Mouse (Mus musculus): Measurements from ENCODE around the gene Arhgef28.

Gene Arhgef28

DNA sequence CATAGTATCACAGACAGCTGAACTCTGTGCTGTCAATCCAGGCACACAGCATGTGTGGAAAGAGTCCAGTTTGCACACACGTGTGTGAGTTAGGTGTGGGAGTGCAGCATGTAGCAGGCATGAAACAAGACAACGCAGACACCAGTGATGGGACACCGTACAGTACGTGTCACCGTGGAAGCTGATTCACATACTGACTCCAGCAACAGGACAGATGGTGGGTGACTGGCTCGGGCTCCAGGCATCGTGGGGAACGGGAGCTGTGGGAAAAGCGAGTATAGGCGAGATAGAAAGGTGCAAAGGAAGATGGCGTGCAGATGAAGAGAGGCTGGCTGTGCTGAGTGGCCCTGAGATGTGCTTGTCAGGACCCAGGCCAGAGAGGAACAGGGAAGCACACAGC is 23.9 kb downstream of the Arhgef28 start:
- DNase-seq, result no peak

DNA sequence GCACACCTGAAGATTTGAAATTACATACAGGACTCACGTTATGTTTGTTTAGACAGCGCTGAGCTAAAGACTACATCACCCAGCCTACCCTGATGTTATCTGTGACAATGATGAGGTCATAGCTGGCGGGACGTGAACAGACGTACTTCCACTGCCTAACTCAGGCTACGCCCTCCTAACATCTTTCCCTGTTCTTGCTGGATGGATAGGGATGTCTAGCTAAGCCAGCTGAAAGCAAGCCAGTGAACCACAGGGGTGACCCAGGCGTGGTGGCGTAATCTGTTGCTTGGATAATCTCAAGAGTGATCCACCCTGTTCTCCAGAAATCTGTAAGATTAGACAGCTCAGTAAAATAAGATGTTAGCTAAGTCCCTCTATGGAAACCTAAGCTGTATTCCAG is 25.6 kb downstream of the Arhgef28 start:
- DNase-seq, result no peak

DNA sequence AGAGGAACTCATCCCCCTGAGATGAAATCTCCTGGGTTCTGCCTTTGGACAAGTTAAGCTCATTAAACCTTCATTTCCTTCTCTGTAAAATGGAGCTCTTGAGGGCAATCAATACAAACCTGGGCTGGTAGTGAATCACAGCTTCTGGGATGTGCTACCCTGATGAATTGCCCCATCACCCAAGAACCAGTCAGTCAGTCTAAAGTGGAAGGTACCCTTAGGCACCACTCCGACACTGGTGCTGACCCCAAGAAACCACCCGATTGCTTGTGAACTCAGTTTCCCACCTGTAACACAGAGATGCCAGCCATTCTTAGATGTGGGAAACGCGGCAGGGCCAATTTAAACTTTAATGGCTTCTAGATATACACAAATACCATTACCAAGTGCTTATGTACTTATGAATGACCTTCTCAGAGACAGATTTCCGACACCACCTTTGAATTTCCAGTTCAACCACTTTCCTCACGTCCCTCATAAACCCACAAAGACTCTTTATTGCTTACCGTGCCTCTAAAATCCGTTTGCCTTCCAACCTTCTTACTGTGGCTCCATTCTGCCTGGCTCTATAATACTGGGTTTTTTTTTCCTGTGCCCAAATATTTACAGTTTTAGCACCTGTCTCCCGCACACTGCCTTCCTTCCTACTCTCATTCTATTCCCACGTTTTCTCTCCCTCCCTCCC is 30.8 kb downstream of the Arhgef28 start:
- no peak for DNase-seq

DNA sequence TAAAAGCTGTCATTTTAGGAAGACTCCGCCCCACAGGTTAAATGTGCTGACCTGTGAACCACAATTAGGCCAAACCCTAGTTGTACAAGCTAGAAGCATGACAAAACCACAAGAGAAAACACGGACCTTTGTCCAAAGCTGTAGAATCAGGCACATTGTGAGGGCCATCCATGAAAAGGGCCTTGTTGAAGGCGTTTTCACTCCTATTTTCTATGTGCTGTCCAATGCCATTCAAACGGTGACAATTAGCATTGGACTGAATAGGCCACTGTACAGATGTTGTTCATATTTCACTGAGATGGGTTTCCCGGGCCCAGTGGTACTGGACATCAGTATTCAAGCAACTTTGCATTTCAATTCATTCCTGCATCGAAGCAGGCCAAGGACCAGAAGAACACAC is 33.2 kb downstream of the Arhgef28 start:
- no peak for DNase-seq

DNA sequence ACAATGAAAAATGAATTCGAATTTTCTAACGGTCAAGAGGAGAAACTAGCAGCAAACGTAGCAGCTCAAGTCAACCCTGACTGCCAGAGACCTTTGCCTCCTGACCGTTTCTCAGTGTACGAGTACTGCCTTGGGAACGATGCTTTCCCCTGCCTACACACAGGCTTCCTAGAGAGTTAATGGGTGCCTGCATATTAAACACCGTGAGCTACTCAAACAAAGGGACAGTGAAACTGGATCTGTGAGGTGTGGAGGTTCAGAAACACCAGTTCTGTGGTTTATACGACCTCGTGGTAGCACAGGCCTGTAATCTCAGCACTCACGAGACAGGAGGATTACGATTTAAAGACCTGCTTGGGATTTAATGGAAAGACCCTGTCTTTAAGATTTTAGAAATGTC is 33.9 kb downstream of the Arhgef28 start:
- no peak for DNase-seq

DNA sequence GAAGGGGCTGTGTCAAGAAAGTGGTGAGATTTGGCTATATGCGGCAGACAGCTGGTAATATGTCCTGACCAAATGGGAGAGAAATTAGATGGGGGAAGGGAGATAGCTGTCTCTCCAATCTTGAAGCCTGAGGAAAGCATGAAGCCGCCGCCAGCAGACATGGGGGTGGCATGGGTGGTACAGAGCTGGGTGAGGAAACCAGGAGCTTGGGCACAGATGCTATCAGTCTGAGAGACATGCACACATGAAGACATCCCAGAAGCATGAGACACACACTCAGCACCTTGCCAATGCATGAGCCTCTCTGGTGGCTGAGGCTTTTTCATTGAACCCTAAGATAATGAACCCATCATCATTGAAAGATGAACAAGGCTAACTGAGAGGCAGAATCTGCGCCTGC is 34.5 kb downstream of the Arhgef28 start:
- no peak for DNase-seq

DNA sequence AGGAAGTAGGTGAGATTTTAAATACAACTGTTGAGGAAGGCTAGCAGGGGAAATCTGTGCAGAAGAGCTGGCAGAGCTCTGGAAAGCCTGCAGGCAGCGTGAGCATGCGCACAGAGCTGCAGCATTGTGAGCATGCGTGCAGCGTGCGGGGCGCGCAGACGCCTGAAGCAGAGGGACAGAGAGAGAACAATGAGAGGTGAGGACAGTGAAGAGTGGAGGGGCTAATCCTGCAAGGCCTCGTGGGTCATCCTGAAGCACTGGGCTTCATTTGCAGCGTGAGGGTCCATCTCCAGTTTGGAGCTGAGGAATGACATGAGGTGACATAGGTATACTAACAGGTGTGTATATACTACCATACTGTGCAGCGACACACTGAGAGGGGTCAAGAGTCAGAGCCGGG is 35.0 kb downstream of the Arhgef28 start:
- no peak for DNase-seq

DNA sequence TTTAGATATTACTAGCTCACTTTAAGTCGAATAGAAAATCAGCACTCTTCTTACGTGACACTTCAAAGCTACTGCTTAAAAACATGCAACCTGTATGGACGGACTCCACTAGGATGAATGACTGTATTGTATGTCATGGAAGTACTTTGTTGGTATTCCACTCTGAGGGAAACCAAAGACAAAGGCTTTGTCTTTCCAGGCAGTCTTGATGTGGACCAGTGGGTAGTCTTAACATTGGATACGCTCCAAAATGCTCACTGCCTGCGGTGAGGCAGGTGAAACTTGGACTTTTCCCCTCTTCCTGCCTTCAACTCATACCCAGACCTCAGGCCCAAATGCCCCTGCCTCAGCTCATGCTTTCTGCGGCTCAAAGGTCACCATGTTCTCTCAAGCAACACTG is 41.4 kb downstream of the Arhgef28 start:
- no peak for DNase-seq

DNA sequence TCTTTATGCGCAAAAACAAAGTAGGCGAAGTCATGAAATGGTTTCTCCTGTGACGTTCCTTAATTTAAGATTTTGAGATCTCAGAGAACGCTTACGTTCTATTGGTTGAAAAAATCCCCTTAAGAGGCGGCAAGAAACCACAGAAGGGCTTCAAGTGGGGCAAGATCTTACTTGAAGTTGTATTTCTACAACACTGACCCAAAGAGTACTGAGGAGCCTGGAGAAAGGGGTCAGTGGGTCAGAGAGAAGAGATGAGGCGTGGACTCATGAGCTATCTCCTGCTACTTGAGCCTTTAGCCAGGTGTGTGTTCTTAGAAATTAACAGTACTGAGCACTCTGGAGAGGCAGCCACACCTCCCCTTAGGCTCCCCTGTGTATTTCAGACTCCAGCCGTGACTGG is 44.7 kb downstream of the Arhgef28 start:
- no peak for DNase-seq

DNA sequence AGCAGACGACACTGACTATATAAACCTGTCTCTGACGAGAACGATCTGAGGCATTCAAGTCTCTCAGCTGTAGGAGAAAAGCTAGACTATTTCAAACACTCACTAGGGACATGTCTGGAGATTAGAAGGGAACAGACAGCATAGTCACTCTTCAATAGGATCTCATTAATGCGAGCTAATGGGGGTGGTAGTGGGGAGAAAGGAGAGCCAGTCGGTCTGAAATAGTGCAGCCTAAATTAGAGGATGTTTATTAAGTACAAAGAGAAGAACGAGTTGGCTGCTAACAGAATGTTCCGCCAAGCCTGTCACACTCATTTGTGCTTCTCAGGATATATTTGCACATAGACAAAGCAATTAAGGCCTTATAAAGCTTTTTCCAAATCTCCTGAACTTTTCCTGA is 49.6 kb downstream of the Arhgef28 start:
- DNase-seq, result no peak

DNA sequence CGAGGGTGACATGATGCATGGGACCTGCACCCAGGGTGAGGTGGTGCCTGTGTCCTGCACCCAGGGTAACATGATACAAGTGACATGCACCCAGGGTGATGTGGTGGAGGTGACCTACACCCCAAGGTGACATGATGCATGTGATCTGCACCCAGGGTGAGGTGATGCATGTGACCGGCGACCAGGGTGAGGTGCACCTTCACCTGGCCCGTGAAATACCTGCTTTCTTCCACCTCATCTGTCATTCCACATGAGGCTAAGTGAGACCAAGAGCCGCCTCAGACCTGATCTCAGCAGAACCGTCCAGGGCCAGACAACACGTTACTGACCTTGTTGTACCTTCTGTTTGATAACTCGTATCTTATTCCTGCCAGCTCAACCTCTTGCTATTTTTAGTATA is 53.5 kb downstream of the Arhgef28 start:
- DNase-seq, result no peak

DNA sequence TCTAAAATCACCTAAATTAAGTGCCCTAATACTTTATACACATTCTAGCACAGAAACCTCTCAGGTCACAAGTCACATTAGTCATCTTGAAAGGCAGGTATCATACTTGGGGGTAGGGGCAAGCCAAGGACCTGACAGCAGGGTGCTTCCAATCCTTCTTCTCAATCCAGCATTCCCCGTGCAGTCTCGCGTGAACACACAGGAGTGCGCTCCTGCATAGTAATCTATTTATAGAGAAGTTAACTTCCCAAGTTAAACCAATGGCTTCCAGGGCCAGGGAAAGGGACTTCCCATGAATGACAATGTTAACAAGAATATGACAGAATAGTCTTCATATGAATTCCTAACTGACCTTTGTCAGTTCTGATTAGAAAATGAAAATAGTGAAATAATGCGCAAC is 58.7 kb downstream of the Arhgef28 start:
- DNase-seq, result no peak

DNA sequence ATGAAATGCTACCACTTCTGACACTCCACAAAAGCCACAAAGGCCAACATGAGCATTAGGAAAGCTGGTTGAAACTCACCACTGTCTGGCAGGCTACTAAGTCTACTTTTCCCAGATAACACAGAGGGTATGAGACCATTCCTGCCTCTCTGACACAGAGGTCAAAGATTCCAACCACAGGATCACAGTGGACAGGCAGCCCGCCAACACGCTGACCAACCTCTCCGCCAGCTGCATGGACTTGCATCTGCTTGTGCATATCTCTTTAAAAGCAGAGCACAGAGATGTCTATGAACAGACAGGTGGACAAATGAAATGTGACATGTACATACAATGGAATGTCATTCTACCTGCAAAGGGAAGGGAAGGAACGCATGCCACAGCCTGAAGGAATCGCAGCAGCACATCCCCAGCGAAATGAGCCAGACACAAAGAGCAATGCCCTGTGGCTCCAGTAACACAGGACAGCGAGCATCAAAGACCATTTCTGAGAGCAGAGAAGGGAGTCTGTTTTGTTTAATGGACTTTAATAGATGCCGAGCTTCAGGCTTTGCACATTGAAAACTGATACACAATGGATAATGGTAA is 59.6 kb downstream of the Arhgef28 start:
- no peak for DNase-seq

DNA sequence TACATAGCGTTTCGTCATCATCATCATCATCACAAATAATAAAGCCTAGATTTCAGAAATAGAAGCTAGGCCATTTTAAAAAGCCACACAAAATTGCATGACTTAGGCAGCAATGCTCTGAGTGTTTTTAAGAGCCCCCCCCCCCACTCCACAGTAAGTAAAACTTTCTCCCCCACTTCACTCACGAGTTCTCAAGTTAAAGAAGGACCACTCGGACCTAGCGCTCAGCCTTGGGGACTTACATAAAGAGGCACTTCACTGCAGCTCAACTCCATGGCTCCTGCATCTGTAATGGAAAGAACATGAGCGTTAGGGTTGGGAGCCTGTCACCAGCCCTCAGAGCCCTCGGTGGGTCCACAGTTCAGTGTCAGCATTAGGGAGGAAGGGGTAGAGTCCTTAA is 60.9 kb downstream of the Arhgef28 start:
- DNase-seq, result no peak

DNA sequence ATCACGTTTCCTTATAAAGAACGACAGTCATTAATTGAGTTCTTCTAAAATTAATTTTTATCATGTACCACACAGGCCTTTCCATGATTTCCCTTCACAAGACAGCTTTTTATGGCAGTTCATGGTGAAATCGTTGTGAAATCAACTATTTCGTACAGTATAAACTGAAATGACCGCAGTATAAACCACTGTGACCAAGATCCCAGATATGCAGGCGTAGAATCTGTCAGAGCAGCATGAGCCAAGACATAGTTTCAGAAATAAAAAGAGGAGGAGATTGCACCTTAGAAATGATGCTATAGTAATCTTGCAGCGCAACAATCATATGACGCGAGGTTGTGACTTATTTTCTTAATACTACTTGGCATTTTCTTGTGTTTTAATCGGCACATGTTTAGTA is 63.2 kb downstream of the Arhgef28 start:
- DNase-seq, result no peak

DNA sequence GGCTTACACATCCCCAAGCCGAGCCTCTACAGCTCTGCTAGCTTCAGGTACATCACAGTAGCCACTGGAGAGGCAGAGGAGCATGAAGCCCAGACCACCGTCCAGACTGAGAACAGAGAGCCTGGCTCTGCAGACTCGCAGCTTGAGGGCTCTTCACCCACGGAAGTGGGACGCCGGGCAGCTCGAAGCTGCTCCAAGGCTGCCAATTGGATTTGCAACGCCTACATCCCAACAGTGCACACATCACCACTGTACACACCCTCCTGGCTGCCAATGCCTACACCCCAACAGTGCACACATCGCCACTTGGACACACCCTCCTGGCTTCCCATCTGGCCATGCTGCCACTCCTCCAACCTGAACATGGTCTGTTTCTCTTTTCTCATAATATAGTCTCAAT is 65.6 kb downstream of the Arhgef28 start:
- DNase-seq, result no peak

DNA sequence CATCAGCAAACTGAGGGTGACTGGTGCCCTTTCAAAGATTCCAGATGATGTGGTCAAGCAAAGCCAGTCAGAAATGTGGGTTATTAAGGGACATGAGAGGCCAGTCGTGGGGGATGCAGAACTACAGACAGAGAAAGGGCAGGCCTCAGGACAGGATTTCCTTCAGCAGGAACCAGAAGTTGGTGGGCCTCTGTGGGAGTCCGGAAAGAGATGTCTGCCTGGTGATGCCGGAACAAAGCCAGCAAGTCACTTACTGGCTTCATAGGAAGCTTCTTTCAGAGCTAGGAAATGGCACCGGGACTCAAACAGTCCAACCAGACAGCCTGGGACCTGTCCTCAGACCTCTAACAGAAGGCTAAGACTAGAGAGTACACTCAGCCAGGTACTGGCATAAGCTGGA is 67.5 kb downstream of the Arhgef28 start:
- no peak for DNase-seq

DNA sequence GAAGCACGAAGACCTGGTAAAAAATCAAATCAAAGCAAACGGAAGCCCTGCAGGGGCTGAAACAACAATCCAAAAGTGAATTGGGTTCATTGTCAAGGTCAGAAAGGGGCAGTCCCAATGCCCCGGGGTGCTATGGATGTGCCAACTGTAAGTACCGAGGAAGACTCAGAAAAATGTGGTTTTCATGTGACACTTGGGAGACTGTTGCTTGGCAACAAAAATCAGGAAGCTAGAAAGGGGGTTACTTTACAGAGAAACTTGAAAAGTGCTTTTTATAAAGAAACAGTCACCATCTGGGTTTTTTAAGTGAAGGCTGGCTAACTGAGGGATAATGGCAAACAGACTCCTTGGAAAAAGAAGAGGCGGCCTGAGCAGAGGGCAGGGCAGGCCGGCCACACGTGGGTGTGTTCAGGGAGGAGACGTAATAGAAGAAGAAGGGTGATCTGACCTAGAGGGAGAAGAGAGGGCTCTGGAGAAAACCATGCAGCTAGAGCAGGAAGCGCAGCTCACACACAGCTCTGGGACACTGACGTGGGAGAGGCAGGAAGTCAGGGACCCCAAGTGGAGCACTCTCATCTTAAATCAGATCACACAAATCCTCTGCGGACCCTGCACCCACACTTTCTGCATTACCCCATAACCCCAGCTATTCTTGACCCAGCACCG is 70.2 kb downstream of the Arhgef28 start:
- no peak for DNase-seq

DNA sequence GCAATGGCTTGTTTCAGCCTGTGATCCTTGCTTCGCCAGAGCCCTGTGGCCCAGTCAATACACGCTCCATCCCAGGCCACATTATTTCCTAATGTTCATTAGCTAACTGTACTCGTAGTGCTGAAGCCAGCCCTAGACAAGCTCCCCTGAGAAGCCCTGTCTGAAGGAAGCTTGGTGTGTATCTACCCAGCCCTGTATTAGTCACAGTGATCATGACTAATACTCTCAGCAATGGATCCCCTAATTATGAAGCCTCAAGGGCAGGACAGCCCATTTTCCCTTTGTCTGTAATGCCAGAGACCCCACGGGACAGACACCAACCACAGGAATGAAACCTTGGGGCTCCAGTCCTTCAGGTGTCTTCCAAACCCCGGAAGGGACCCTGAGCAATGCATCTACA is 73.3 kb downstream of the Arhgef28 start:
- no peak for DNase-seq

DNA sequence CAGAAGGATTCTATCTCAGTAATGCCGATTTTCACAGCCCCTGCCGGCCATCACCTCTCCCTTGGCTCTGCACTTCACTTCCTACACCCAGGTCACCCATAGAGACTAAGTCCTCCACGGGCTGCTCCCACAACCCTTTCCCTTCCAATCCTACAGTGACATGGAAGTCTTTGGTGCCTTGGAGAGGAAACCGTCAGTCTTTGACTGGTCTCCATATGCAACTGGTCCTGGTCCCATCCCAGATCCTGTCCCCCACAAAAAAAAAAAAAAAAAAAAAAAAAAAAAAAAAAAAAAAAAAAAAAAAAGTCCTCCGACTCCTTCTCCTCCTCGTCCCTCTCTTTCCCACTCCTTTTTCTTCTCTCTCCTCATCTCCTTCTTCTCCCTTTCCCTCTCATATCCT is 74.0 kb downstream of the Arhgef28 start:
- DNase-seq, result no peak

DNA sequence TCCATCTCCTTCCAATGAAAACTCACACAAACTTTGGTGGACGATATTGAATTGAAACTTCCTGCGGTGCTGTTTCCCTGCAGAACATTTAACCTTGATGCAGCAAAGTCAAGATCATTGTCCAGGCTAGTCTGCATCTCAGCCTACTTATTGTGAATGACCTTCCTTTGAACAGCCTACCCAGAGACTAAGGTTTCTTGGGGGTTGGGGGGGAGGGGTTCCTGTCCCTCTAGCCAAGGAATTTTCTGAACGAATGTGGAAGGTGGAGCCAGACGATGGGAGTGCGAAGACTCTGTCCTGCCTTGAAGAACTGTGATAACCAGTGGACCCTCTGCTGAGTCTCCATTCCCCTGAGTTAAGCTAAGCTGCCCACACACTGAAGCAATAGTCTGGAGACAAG is 80.6 kb downstream of the Arhgef28 start:
- DNase-seq, result no peak

DNA sequence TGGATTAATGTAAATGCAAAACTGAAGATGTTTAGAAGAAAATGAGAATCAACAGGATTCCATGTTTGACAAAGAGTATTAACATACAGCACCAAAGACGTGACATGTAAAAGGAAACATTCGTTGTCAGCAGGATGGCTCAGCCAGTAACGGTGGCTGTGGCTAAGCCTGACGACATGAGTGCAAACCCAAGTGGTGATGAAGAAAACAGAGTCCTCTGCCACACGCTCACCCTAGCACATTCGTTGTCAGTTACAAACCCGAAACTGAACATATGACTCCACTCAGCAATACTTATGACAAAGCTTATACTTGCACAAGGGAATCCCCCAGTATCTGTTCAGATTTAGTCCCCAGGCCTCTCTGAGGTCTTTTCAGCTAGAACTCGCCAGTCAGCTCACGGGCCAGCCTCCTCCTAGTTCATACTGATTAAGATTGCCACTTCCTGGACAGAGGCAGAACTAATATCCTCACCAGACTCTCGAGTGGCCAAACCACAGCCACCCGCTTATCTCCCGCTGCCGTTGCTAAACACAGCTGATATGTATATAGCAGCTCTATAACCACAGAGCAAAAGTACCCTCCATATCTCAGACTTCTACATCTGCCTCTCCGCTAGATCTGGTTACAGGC is 82.0 kb downstream of the Arhgef28 start:
- DNase-seq, result no peak

DNA sequence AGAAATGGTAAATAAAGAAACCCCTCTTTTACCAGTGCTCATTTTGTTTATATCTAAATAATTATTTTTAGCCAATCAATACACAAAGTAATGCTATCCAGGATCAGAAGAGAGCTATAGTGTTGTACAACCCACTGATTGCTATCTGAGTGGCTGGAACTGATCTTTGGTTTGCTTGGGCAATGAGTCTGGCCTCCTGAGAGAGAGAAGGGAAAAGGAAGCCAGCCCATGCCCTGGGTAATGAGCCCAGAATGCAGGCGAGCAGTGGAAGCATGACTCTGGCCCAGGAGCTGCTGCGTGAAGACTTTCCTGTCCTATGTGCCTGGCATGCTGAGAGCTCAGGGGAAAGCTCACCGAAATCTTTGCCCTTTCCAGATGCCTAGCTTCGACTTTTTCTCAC is 83.5 kb downstream of the Arhgef28 start:
- no peak for DNase-seq

DNA sequence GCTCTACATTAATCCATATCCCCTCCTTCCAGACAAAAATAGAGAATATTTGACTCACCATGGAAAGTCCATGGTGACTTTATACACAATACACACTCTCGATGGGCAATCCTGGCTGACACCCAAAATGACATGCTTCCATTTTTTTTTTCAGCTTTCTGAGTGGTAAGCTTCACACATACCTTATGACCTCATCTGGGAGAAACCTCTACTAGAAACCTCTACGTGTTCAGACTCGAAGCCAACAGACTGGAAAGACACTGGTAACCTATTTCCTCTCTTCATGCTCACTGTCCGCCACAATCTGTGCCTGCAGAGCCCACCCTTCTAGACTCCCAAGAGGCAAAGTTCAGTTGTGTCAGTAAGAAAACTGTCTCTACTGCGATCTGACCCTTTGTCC is 84.2 kb downstream of the Arhgef28 start:
- no peak for DNase-seq
